Mouse (Mus musculus) MEL (cell line): ENCODE data around the gene Gm36864. TPM values are rescaled to one million over a fixed set of nuclear protein-coding genes. Genes with fewer than 3 reads are reported as not detected.

ENCODE experiments used
- DNase-seq: peaks from one replicate; pipeline ENCODE4 v3.0.0; 2011; ENCODE audit warnings: low read depth, low spot score
- H3K27ac ChIP-seq: 2 replicates; pipeline ENCODE4 v1.5.1; 2012; ENCODE audit warnings: low read depth, mild to moderate bottlenecking, control low read depth, low read length, moderate library complexity; ENCODE audit not compliant: control insufficient read depth
- H3K27me3 ChIP-seq, 2 experiments: fragments of 150-350 bp in 1 of 2; sonication (generic) in 1 of 2; 2 replicates each; pipeline ENCODE4 v1.6.1; 2012; ENCODE audit warnings: low read length in 2 of 2, mild to moderate bottlenecking in 2 of 2, improper control_type of control experiment in 1 of 2, moderate library complexity in 1 of 2; ENCODE audit not compliant: insufficient read depth in 2 of 2, control insufficient read depth in 1 of 2
- H3K36me3 ChIP-seq, 2 experiments: 2 replicates each; pipeline ENCODE4 v1.6.1; 2012 to 2014; ENCODE audit warnings: low read length in 2 of 2, improper control_type of control experiment in 1 of 2, inconsistent platforms in 1 of 2, mild to moderate bottlenecking in 1 of 2; ENCODE audit not compliant: insufficient read depth in 2 of 2, control insufficient read depth in 1 of 2
- H3K4me1 ChIP-seq, 2 experiments: fragments of 150-350 bp in 1 of 2; sonication (generic) in 1 of 2; 2 replicates each; pipeline ENCODE4 v1.6.1; 2012; ENCODE audit warnings: low read length in 2 of 2, improper control_type of control experiment in 1 of 2, mild to moderate bottlenecking in 1 of 2; ENCODE audit not compliant: insufficient read depth in 2 of 2, control insufficient read depth in 1 of 2
- H3K4me3 ChIP-seq, 2 experiments: fragments of 150-350 bp in 1 of 2; sonication (generic) in 1 of 2; 2 replicates each; pipeline ENCODE4 v1.5.1; 2012; ENCODE audit warnings: low read depth in 2 of 2, low read length in 2 of 2, mild to moderate bottlenecking in 2 of 2, moderate library complexity in 2 of 2, control low read depth in 1 of 2, improper control_type of control experiment in 1 of 2; ENCODE audit not compliant: control insufficient read depth in 1 of 2, insufficient read depth in 1 of 2
- H3K79me2 ChIP-seq: 2 replicates; pipeline ENCODE4 v1.6.1; 2012; ENCODE audit warnings: mild to moderate bottlenecking, low read length, moderate library complexity; ENCODE audit not compliant: control insufficient read depth, poor library complexity, insufficient read depth
- H3K9ac ChIP-seq: 2 replicates; pipeline ENCODE4 v1.6.1; 2012; ENCODE audit warnings: low read depth, mild to moderate bottlenecking, control low read depth, low read length, moderate library complexity; ENCODE audit not compliant: control insufficient read depth, poor library complexity, severe bottlenecking
- H3K9me3 ChIP-seq: fragments of 150-350 bp; sonication (generic); replicated peaks from 2 replicates; pipeline ENCODE4 v1.6.1; 2012; ENCODE audit warnings: mild to moderate bottlenecking, low read length, improper control_type of control experiment, moderate library complexity; ENCODE audit not compliant: insufficient read depth
- CHD1 ChIP-seq: IDR thresholded peaks from 2 replicates; pipeline ENCODE4 v1.6.1; 2012; ENCODE audit warnings: low read depth, mild to moderate bottlenecking, inconsistent platforms, low read length, improper control_type of control experiment
- CTCF ChIP-seq, 3 experiments: IDR thresholded peaks in 2 of 3; conservative IDR thresholded peaks in 1 of 3; 2 replicates each; pipeline ENCODE4 v1.5.1; 2011 to 2012; ENCODE audit warnings: low read length in 3 of 3, low read depth in 2 of 3, mild to moderate bottlenecking in 2 of 3, improper control_type of control experiment in 1 of 3, inconsistent platforms in 1 of 3, mixed read lengths in 1 of 3, moderate library complexity in 1 of 3; ENCODE audit not compliant: control insufficient read depth in 1 of 3, insufficient read depth in 1 of 3, poor library complexity in 1 of 3, severe bottlenecking in 1 of 3
- E2F4 ChIP-seq: IDR thresholded peaks from 2 replicates; pipeline ENCODE4 v1.6.1; 2011; ENCODE audit warnings: low read depth, low read length, improper control_type of control experiment, borderline replicate concordance
- GATA1 ChIP-seq: IDR thresholded peaks from 2 replicates; pipeline ENCODE4 v1.6.1; 2011; ENCODE audit warnings: low read depth, low read length, improper control_type of control experiment
- MAX ChIP-seq: IDR thresholded peaks from 2 replicates; pipeline ENCODE4 v1.6.1; 2011; ENCODE audit warnings: low read length, improper control_type of control experiment
- MEF2A ChIP-seq: IDR thresholded peaks from 2 replicates; pipeline ENCODE4 v1.6.1; 2014; ENCODE audit warnings: low read depth, mild to moderate bottlenecking, inconsistent platforms, low read length, improper control_type of control experiment; ENCODE audit not compliant: poor library complexity, insufficient replicate concordance, severe bottlenecking; ENCODE audit errors: extremely low read depth
- NELFE ChIP-seq: IDR thresholded peaks from 2 replicates; pipeline ENCODE4 v1.6.1; 2011; ENCODE audit warnings: low read depth, low read length, improper control_type of control experiment
- POLR2AphosphoS2 ChIP-seq: IDR thresholded peaks from 2 replicates; pipeline ENCODE4 v1.6.1; 2011; ENCODE audit warnings: low read length, improper control_type of control experiment
- POLR2AphosphoS5 ChIP-seq: IDR thresholded peaks from 2 replicates; pipeline ENCODE4 v1.6.1; 2012; ENCODE audit warnings: low read depth, borderline replicate concordance, mild to moderate bottlenecking, inconsistent platforms, low read length, moderate library complexity, mixed read lengths
- RCOR1 ChIP-seq: IDR thresholded peaks from 2 replicates; pipeline ENCODE4 v1.6.1; 2012; ENCODE audit warnings: low read depth, mild to moderate bottlenecking, inconsistent platforms, low read length, improper control_type of control experiment
- SIN3A ChIP-seq: IDR thresholded peaks from 2 replicates; pipeline ENCODE4 v1.6.1; 2012; ENCODE audit warnings: low read length, improper control_type of control experiment, inconsistent platforms
- SMC3 ChIP-seq: IDR thresholded peaks from 2 replicates; pipeline ENCODE4 v1.6.1; 2011; ENCODE audit warnings: low read depth, low read length, improper control_type of control experiment
- TAL1 ChIP-seq: IDR thresholded peaks from 2 replicates; pipeline ENCODE4 v1.6.1; 2012; ENCODE audit warnings: mild to moderate bottlenecking, inconsistent platforms, low read length, moderate library complexity, mixed read lengths
- USF1 ChIP-seq: IDR thresholded peaks from 2 replicates; pipeline ENCODE4 v1.6.1; 2014; ENCODE audit warnings: low read depth, mild to moderate bottlenecking, inconsistent platforms, low read length, improper control_type of control experiment, moderate library complexity
- ZC3H11A ChIP-seq: IDR thresholded peaks from 2 replicates; pipeline ENCODE4 v1.6.1; 2012; ENCODE audit warnings: low read depth, mild to moderate bottlenecking, inconsistent platforms, low read length, improper control_type of control experiment
- ZKSCAN1 ChIP-seq: IDR thresholded peaks from 2 replicates; pipeline ENCODE4 v1.6.1; 2012; ENCODE audit warnings: low read depth, mild to moderate bottlenecking, inconsistent platforms, low read length, improper control_type of control experiment, moderate library complexity
- polyA plus RNA-seq, 2 experiments: library from polyadenylated mRNA; stranded (reverse) in 1 of 2; unstranded in 1 of 2; fragments of >175 nt in 1 of 2; fragments of >200 nt in 1 of 2; gene quantifications; 2 replicates each; pipeline versions ENCODE4 v1.2.1 to v1.2.4; 2012; ENCODE audit warnings: low replicate concordance in 2 of 2, low read depth in 1 of 2; ENCODE audit not compliant: insufficient read length in 2 of 2, insufficient read depth in 1 of 2, missing spikeins in 1 of 2
- total RNA-seq: library from RNA; depleted of rRNA; stranded (reverse); fragments of 300-350 nt; gene quantifications from 2 replicates; pipeline ENCODE4 v1.2.3, GENCODE M21; 2012

Gm36864 gene
- total and polyA plus RNA-seq, 3 experiments, result 0.08 TPM; not detected in 2

DNA sequence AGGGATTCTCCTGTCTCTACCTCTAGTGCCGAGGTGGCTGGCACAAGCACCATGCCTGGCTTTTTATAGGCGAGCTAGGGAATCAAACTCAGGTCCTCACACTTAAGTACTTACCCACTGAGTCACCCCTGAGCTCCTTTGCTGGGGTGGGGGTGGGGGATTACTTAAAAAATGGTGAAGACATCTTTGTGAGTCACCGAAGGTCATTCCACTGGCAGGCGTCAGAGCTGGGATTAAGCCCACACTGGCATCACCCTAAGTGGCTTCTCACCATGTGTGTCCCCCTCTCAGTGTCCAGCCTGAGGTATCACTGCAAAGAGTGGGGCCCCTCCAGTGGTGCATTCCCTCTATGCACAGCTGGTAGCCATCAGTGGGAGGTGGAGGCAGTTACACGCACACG is 24.4 kb downstream of the Gm36864 start:
- Histone ChIP-seq H3K4me1 (no peaks in the 10 kb centered on the region), H3K9me3 (no peaks in the 10 kb centered on the region), H3K4me3 (no peak overlapping the region), H3K79me2 (no peaks in the 10 kb centered on the region), H3K9ac (no peak overlapping the region), H3K36me3 (no peaks in the 10 kb centered on the region), H3K27ac (no peak overlapping the region)
- DNase-seq, result no peak
- TF ChIP-seq CTCF (IDR thresholded peaks at IDR 0.05 in 2 of 3, conservative IDR thresholded peaks at IDR 0.05 in 1 of 3; ENCODE audit: control insufficient read depth in 1 of 3, insufficient read depth in 1 of 3, low read depth in 2 of 3, low read length in 3 of 3, poor library complexity in 1 of 3, severe bottlenecking in 1 of 3) (no peak), ZKSCAN1 (no peak), CHD1 (no peak), RCOR1 (no peak), MAX (no peak), NELFE (no peak), POLR2AphosphoS5 (no peak), POLR2AphosphoS2 (no peak), SMC3 (no peak), TAL1 (no peak), SIN3A (no peak), GATA1 (no peak), MEF2A (no peak), USF1 (no peak)
- TF ChIP-seq, all 39 proteins: peak for 0
- H3K27me3 ChIP-seq, result no peaks in the 10 kb centered on the region

DNA sequence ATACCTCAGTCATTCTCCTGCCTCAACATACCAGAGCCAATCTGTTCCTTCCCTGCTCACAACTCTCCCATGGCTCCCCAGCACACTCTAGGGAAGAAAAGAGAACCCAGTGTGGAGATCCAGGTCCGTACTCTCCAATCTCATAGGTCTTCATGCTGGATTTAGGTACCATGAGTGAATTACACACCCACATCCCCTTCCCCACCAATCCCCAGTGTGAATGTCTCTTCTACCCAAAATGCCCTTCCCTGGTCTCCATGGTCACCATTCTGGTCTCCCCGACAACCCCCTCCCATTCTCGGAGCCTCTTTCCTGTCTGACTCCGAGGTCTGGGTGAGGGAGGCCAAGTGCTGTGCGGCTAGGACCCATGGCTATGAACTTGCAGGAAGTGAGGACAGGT is 25.2 kb downstream of the Gm36864 start, which contains the start of gene Gm15517:
Gene Gm15517, plus strand, starts transcription at position 301 of the 400 bp plus-strand sequence.
- no peaks in the 10 kb centered on the region for H3K79me2 ChIP-seq
- no peaks in the 10 kb centered on the region for H3K27me3 ChIP-seq
- no peaks in the 10 kb centered on the region for H3K36me3 ChIP-seq
- H3K4me1 ChIP-seq, result no peaks in the 10 kb centered on the region
- no peak within 1 kb of the TSS for H3K9ac ChIP-seq
- H3K27ac ChIP-seq, result no peak within 1 kb of the TSS
- no peaks in the 10 kb centered on the region for H3K9me3 ChIP-seq
- no peak within 1 kb of the TSS for H3K4me3 ChIP-seq
- TF ChIP-seq GATA1 (no peak), E2F4 (no peak), TAL1 (no peak), ZC3H11A (no peak)
- no peak for DNase-seq
